Mouse (Mus musculus): ENCODE results near the gene E2f3.

E2f3 gene

GRCm38 (mm10) chr13:29985855-29986755, at the start of gene E2f3:
Gene E2f3 (minus strand): TSS chr13:29986063.
- peak; percentile 96 for DNase-seq

DNA sequence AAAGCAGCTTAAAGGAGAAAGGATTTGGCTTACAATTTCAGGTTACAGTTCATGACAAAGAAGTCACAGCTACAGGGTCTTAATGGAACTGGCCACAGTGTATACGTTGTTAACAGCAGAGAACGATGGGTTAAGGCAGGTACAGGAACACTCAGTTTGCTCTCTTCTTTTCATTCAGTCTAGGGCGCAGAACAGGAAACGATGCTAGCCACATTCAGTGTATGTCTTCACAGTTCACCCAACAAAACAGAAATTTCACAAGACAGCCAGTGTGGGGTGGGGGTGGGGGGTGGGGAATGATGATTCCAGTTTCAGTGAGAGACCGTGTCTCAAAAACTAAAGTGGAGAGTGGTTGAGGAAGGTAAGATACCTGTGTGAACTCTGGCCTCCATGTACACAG, 48.7 kb upstream of the E2f3 start:
- no peak for DNase-seq

DNA sequence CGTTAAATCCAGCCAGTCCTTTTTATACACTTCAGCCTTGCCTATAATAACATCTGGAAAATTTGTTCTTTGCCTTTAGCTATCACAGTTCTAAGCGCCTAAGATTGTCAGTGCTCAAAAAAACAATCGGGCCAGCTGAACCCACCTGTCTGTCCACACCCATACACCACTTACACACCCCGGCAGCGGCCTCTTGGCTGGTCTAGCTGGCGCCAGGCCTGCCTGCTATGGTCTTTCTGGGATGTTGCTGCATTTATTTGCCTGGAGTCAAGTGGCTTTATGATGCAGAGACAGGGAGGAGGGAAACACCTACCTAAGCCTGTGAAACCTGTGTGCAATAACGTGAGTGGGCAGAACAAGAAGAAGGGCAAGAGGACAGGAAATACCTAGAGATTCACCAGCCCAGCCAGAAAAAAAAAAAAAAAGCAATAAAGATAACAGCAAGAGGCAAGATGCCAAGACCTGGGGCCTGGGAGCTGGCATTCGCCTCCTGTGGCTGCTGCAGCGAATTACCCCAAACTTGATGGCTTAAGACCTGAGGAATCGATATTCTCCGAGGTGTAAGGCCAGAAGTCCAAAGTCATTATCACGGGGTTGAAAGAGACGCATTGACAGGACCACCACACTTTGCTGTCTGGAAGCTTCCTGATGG, 45.9 kb upstream of the E2f3 start:
- no peak for DNase-seq

DNA sequence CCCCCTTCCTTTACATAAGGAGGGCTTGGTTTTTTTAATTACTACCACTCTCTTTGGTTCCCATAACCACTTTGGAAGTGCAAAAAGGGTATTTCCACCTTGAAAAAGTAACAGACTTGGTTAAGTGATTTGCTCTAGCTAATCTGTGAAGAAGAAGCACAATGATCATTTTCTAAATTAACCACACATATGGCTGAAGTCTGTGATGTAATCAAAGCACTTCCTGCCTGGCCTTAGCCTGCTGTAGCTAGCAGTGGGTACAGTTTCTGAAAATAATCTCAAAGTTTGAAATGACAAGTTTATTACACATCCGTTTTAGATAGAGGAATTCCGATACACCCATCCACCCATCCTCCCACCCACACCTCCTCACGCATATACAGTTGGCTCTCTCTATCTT, 42.0 kb upstream of the E2f3 start:
- no peak for DNase-seq

DNA sequence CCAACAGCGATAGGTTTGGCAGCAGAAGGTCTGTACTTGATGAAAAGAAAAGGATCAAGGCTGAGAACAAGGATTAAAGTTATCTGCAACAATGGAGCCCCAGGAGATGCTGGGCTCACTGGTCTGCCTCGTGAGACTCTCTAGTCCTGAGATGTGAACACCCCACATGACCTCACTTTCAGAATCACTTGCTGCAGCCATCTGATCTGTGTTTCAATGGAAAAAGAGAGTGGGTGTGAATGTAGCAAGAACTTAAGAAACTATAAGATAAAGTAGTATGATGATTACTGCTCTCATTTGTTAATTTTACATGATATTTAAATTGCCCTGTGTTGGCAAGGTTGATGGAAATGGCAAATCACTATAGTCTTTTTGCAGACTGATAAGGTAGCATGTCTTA, 36.6 kb upstream of the E2f3 start:
- no peak for DNase-seq

GRCm38 (mm10) chr13:30018573-30018972, 32.7 kb upstream of the E2f3 start:
- DNase-seq: no peak

- DNase-seq: no peak
These were observed 31.7 kb upstream of the E2f3 start for GRCm38 (mm10) chr13:30017611-30018010.

DNA sequence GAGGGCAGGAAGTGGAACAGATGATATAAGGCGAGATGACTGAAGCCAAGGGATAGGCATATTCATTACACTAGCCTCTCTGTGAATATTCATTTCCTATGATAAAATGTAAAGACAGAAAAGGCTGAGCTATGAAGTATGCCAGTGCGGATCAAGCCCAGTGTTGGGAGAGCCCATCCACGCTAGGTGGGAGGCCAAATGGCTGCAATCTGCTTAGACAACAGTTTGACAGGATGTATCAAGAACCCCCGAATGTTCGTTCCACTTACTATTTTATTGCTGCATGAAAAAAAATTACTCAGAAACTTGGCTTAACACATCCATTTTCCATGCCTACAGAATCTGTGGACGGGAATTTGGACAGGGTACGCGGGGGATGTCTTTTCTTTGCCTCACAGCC, 28.7 kb upstream of the E2f3 start:
- no peak for DNase-seq

GRCm38 (mm10) chr13:30012226-30012625, 26.4 kb upstream of the E2f3 start:
- no peak for DNase-seq

GRCm38 (mm10) chr13:30008738-30009137, 22.9 kb upstream of the E2f3 start:
- DNase-seq: no peak

GRCm38 (mm10) chr13:30005422-30005821, 19.6 kb upstream of the E2f3 start:
- no peak for DNase-seq

GRCm38 (mm10) chr13:30004849-30005248, 19.0 kb upstream of the E2f3 start:
- DNase-seq: no peak

GRCm38 (mm10) chr13:30003169-30003568, 17.3 kb upstream of the E2f3 start:
- DNase-seq: peak; percentile 6

DNA sequence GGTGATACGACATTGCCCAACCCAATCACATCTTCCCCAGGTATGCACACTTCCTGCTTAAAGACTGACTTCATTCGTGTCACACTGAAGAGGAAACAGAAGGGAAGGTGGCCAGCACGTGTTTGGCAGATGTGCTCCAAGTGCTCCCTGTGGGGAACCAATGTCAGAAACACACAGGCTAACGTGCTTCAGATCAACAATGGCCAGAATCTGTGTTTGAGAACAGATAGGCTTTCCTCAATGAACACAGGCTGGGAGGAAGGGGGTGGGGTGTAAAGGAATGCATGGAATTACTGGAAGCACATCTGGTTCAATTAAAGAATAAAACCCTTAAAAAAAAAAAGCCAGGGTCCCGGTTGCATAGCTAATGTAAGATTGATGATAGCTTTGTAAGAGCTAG, 15.2 kb upstream of the E2f3 start:
- DNase-seq: no peak

DNA sequence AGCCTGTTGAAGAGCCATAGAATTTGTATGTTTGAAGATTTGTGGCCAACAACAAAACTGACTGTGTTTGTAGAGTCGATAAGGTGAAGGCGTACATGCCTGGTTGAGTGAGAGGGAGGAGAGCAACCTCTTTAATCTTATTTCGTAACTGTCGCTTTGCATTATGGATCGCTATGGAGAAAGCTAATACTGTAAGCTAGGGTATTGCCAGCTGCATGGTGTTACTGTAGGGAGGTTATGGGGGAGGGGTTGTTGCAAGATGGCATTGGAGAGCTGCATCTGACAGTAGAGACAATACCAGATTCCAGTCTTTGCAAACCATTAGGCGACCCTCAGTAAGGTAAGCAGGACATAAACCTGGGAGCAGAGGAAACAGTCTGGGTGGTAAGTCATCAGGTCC, 2.1 kb upstream of the E2f3 start:
- DNase-seq: no peak

DNA sequence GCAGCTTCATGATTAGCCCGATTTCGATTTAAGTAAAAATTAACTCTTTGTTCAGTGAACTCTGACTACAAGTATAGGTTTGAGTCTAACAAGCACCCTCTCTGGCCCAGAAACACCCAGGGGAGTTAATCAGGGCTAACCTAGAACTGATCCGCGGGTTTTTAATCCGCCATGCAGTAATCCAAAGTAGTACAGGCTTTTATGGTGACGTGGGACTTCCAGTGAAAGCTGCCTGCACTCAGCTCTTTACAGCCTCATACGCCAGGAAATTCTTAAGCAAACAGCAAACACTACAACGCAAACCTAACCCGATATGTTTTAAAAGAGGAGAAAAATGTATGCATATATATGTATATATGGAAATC, 875 bp upstream of the E2f3 start:
- DNase-seq: peak; percentile 24

GRCm38 (mm10) chr13:29985101-29985854, 585 bp downstream of the E2f3 start:
- peak; percentile 54 for DNase-seq

GRCm38 (mm10) chr13:29984286-29985100, 1.4 kb downstream of the E2f3 start:
- peak; percentile 93 for DNase-seq

DNA sequence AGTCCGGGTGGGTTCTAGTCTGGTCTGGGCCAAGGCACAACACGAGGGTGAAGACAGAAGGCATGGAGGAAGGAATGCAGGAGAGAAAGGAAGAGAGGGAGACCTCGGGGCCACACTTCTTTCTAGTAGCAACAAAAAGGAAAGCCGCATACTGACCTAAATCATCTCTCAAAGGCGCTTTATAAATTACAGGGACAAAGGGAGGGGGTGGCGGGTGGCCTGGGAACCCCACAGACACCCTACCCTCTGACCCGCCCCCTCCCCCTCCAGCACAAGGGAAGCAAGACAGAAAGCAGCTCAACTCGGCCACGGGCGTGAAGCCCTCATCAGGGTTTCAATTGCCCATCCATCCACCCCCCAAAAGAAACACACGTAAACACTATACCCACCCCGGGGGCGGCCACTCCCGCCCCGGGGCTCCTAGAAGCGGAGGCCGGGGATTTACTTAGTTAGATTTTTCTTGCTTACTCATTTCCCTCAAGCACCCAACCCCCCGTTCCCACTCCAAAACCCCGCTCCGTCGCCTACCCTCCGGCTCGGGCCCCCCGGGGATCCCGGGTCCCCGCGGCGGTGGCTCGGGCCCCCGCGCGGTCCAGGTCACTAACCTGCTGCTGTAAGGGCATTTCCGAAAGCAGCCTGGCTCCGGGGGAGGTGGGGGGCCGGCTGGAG, 2.2 kb downstream of the E2f3 start:
- DNase-seq: peak; percentile 23

DNA sequence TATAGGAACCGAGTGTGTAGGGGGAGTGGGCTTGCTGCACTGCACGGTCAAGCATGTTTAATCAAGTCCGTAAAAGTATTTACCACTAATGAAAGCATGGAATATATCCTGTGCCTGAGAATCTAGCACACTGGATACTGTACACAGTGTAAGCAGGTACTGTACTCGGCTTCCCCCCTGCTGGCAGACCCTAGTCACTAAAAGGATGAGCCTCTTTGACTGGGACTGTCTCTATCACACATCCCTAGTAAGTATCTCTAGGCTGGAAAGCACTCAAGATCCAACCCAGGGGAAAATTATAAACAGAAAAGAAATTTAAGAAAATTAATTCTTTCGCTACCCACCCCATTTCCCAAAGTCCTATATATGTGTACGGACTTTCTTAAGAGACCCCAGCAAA, 2.8 kb downstream of the E2f3 start:
- DNase-seq: peak; percentile 75

DNA sequence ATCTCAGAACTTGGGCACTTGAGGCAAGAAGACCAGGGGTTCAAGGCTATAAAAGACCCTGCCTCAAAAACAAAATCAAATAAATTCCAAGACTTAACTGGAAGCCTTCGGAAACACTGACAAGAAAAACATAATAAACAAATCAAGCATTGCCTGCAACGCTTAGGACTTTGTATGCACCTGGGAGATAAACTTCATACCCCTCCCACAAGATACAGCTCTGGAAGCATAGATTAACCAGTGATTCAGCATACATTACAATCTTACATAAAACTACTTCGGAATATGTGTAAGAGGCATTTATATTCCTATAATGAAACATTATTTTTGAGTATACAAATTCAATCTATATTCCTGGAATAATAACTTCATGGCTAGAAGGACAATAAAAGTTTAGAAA, 3.5 kb downstream of the E2f3 start:
- DNase-seq: no peak

DNA sequence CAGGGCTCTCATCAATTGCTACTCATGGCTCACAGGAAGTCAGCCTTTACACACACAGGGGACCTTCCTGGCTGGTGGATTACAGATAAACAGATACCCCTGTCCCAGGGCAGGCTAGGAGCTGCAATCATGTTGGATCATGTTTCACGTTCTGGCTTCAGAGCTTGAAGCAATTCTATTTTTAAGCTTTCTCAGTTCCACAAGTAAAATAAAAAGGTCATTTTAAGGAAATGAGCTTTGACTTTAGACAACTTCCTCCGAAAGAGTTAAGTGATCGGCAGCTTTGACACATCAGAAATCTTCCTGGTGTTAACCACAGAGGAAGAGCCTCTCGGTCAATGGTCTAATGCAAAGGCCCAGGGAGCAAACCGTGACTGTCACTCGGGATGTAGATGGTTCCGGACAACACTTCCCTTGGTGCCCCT, 6.7 kb downstream of the E2f3 start:
- no peak for DNase-seq

All from thymus, postnatal 14 days (tissue).